Mouse (Mus musculus) forelimb bud, embryonic 11.5 days (tissue): ENCODE measurements around the gene Tmigd3.
"Not testable (repeated sequence)": the region's sequence is repeated elsewhere in the genome, so short reads cannot be mapped to it uniquely, and the experiment has no call there.

Experiments used
- DNase-seq: peaks from one replicate; pipeline ENCODE4 v3.0.0-alpha.2; 2012; ENCODE audit warnings: low read depth, low spot score

Tmigd3 gene

DNA sequence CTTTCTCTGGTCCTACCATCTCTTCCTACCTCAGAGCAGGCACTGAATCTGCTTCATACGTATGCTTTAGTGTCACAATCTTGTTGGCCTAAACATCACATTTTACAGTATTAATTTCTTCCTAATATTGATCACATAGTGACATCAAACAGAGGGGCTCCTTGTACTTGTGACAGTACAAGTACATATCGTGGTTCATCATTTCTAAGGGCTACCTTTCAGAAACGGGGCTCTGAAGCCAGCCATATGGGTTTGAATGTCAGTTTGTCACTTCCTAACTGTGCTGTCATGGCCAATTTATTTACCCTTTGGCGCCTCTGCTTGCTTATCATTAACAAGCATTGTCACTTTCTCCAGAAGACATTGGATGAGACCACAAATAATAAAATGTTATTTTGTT lies 30.8 kb downstream of the Tmigd3 start:
- DNase-seq: no peak

GRCm38 (mm10) chr3:105904213-105904612 lies 33.5 kb downstream of the Tmigd3 start:
- DNase-seq: no peak

- no peak for DNase-seq
Observed at GRCm38 (mm10) chr3:105904721-105905120, 34.0 kb downstream of the Tmigd3 start.

GRCm38 (mm10) chr3:105907956-105908655 lies 37.4 kb downstream of the Tmigd3 start:
- DNase-seq: no peak

DNA sequence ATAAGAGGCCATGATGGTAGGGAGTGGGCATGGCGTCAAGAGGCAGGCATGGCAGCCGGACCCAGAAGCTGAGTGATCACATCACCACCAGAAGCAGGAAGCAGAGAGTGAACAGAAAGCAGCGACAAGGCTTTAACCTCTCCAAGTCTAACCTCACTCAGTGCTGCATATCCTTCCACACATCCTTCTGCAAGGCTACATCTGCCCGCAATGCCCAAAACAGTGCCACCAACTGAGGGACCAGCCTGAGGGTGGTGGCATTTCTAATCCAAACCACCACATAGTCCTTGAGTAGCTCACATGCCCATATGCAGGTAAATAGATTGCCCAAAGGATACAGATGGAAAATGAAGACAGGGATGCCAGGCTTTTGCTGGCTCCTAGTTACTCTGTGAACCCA lies 38.3 kb downstream of the Tmigd3 start:
- DNase-seq: no peak

- no peak for DNase-seq
Observed at GRCm38 (mm10) chr3:105910519-105911190, 40.0 kb downstream of the Tmigd3 start.

GRCm38 (mm10) chr3:105912097-105912880 lies 41.6 kb downstream of the Tmigd3 start:
- DNase-seq: no peak

DNA sequence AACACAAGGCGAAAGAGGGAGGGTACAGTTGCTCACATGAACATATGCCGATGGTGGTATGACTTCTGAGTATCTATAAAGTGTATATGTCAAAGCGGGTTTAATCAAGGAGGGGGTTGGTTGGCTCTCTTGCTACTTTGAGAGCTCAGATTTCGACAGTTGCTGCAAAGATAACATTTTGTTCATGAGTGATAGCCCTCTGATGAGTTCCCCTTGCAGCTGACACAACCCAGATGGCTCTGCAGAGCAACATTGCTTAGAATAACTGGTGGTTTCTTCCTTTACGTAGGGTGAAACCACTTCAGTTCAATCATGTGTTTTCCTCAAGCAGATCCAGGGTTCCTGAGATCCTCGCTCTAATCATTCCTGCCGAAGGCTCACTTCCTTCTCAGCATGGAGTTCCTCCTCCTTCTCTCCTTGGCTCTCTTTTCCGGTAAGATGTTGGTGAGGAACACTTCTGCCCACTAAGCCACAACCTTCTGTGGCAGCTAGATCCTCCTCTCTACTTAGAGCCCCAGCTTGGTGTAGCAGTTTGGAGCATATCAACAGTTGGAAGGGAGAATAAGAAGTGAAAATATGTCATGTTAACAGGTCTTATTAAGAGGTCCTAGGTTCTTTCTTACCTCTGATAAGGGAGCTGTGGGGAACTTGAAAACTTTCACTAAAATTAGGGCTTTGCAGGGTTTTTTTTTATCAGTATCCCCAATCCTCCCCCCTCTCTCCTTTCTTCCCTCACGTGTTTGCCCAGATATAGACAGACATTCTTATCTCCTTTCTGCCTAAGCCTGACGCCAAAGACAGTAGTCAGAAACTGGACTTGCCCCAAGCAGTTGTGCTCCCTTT lies 43.4 kb downstream of the Tmigd3 start:
- no peak for DNase-seq

DNA sequence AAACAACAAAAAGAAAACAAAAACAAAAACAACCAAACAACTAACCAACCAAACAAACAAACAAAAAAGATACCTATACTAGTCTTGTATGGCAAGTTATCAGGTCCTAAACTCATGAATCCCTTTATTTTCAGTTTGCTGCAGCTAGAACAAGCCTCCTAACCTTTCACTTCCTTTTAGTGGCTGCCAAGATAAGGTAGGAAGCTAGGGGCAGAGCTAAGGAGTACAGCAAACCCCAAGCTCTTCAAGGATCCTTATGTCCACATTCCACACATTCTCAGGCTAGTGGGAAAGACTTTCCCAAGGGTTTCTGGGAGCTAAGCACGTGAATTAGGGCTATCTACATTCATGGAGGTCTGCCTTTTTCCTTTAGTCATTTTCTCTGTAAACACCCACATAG lies 44.6 kb downstream of the Tmigd3 start:
- DNase-seq: no peak

- not testable (repeated sequence) for DNase-seq
Observed at GRCm38 (mm10) chr3:105916455-105916854, 45.8 kb downstream of the Tmigd3 start.

DNA sequence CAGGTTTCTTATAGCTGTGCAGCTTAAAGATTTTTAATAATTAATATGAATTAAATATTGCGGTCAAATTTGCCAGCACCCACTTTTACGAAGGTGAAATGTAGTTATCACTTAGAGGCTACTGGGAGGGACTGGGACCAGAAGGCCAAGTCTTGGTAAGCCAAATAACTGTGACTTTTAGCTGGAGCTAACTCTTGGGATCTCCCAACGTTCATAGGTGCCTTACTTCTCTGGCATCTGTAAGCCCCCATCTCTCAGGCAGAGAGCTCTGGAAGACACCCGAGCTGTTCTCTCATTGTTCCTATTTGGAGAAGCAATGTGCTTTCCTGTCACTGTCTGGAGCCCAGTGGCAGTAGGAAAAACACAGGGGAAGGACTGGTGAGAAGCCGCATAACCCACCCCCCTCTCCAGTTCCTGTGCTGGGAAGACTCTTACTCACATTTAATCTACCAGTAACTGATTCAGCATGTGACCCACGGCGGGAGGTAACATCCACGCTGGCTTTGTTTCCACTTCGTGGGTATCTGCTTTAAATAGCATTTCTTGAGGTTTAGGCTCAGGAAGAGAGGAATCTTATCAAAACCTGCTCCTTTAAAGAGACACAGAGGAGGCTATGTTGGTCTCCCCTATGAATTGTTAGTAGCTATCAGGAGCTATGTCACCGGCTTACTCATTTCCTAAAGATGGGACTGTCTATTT lies 47.1 kb downstream of the Tmigd3 start:
- no peak for DNase-seq

DNA sequence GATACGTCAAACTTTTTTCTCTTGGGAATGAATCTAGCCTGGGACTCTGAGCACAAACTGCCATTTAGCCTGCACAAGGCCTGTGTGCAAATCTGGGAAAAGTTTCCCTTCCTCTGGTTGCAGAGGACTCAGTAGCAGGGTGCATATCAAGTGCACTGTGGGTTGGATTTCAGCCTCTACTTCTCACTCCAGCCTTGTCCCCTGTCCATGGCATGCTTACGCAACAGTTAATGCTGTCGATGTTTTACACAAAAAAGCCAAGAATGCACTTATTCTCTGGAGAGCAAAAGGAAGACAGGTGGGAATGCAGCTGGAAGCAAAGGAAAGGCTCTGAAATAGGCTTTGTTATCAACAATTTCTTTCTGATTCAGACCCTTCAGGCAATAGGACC lies 47.6 kb downstream of the Tmigd3 start:
- DNase-seq: no peak

- DNase-seq: not testable (repeated sequence)
Observed at GRCm38 (mm10) chr3:105920743-105921142, 50.0 kb downstream of the Tmigd3 start.

DNA sequence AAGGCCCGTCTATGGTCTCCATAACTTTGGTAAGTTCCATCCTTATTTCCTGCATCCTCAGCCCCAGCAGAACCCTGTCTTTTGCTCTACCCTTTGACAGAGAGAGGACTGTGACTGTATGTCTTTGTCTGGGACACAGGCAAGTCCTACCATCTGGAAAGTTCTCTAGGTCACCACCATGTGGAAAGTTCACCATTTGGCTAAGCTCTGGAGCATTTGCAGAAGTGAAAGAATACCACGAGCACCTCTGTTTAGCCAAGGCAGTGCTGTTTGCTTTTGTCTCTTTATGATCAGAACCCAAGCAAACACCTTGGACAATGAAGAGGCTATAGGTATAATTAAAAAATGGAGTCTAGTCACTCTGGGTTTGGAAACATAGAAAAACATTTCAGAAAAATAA lies 51.3 kb downstream of the Tmigd3 start:
- no peak for DNase-seq

DNA sequence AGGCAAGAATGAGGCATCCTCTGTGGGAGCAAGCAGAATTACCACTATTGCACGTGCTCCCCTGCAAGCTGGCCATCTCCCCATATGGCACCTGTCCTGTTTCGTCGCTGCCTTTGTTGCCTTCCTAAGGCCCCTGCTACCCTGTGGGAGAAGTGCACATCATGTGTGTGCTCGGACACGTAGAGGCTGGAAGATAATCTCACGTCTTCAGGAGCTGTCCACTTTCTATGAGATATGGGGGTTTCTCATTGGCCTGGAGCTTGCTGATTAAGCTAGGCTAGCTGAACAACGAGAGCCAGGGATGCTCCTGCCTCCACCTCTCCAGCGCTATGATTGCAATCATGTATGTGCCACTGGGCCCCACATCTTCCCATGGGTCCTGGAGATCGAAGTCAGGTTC lies 53.9 kb downstream of the Tmigd3 start:
- DNase-seq: no peak

DNA sequence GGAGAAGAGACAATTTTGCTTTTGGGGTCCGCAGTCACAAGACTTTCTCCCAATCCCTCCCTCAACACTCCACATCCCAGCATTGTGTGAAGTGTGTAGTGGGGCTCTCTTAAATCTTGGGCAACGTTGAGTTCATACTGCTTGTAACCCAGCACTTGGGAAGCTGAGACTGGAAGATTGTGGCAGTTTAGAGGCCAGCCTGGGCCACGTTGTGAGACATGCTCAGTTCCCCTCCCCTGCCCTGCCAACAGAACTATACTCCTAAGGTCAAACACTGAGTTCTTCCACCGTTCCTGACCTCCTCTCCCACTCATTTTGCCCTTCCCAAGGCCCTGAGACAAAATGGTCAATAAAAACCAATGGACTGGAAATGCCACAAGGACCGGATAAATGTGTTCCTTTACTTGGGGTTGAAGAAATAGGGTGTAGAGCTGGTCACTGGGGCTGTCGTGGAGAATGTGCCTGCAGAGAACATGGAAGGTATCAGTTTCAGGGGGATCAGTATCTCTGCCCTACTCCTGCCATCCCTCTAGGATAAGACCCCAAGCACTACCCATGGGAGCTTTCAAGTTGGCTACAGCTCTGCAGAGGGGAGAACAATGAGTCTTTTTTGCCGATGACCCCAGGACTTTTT lies 57.0 kb downstream of the Tmigd3 start:
- no peak for DNase-seq

DNA sequence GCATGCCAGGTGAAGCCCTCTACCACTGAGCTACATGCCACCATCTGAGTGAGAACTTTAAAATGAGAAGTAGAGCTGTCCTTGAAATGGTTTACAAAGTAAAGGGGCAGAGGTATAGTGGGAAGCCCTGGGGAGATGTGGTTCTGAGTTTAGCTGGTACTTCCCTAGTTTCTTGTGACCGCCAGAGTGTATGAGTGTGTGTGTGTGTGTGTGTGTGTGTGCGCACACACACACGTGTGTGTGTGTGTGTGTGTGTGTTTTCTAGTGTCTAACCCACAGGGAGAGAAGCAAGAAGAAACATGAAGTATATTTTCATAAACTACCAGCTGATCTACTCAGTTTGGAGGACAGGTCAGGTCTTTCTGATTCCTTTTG lies 57.5 kb downstream of the Tmigd3 start:
- no peak for DNase-seq

- DNase-seq: no peak
Observed at GRCm38 (mm10) chr3:105928781-105929180, 58.1 kb downstream of the Tmigd3 start.

GRCm38 (mm10) chr3:105929821-105930220 lies 59.1 kb downstream of the Tmigd3 start:
- no peak for DNase-seq

DNA sequence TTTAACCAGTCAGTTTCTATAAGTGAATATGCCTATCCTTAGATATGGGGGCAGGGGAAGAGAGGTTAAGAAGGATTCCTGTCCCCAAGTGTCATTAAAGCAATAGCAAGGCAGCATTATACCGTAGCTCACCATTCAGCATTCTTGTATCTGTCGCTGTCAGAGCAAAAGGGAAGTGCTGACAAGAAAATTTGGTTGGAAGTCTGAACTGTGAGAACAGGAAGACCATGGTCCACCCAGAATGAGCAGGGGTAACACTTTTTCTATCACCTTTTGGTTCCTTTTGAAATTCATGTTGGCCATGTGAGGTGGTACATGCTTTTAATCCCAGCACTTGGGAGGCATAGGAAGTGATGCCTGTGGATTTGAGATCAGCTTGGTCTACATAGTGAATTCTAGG lies 60.4 kb downstream of the Tmigd3 start:
- DNase-seq: no peak
